Mouse (Mus musculus) layer of hippocampus, postnatal 10 days (tissue): Measurements from ENCODE around the gene Tmem191c. TPM values are rescaled to one million over a fixed set of nuclear protein-coding genes. Genes with fewer than 3 reads are reported as not detected.

Experiments used
- DNase-seq, 2 experiments: peaks; one replicate each; pipeline ENCODE4 v3.0.0; 2021; ENCODE audit warnings: low spot score in 2 of 2
- total RNA-seq, 2 experiments: library from RNA; stranded (reverse); gene quantifications; 2 replicates each; pipeline ENCODE4 v1.2.3; 2021

Gene Tmem191c
- total RNA-seq, 2 experiments from 2014 or later, result 103 to 127 TPM

GRCm38 (mm10) chr16:17261341-17261740 is 14.5 kb upstream of the Tmem191c start:
- DNase-seq, result no peak

GRCm38 (mm10) chr16:17266113-17266512 is 9.8 kb upstream of the Tmem191c start:
- DNase-seq, result no peak

GRCm38 (mm10) chr16:17267937-17268336 is 7.9 kb upstream of the Tmem191c start:
- DNase-seq, result no peak

GRCm38 (mm10) chr16:17269872-17270271 is 6.0 kb upstream of the Tmem191c start:
- no peak for DNase-seq

- peak in 1 of 2 experiments; percentile 50 for DNase-seq
Observed at GRCm38 (mm10) chr16:17271124-17271523, 4.8 kb upstream of the Tmem191c start.

- DNase-seq, result no peak
Observed at GRCm38 (mm10) chr16:17271856-17272255, 4.0 kb upstream of the Tmem191c start.

GRCm38 (mm10) chr16:17276164-17277151 is 581 bp downstream of the Tmem191c start:
- peak; percentile 94 to 96 for DNase-seq

GRCm38 (mm10) chr16:17277342-17278211 is 1.7 kb downstream of the Tmem191c start:
- peak; percentile 61 to 69 for DNase-seq

- DNase-seq, result no peak
Observed at GRCm38 (mm10) chr16:17280471-17280870, 4.6 kb downstream of the Tmem191c start.

- no peak for DNase-seq
Observed at GRCm38 (mm10) chr16:17283151-17283550, 7.3 kb downstream of the Tmem191c start.

GRCm38 (mm10) chr16:17287103-17287502 is 11.2 kb downstream of the Tmem191c start:
- no peak for DNase-seq

GRCm38 (mm10) chr16:17291016-17291415 is 15.1 kb downstream of the Tmem191c start:
- DNase-seq, result no peak

GRCm38 (mm10) chr16:17292751-17293150 is 16.9 kb downstream of the Tmem191c start:
- peak; percentile 75 to 78 for DNase-seq

- no peak for DNase-seq
Observed at GRCm38 (mm10) chr16:17300818-17301217, 24.9 kb downstream of the Tmem191c start.

GRCm38 (mm10) chr16:17303521-17304245 is 27.8 kb downstream of the Tmem191c start:
- no peak for DNase-seq

GRCm38 (mm10) chr16:17307461-17307860 is 31.6 kb downstream of the Tmem191c start:
- no peak for DNase-seq

GRCm38 (mm10) chr16:17309036-17309435 is 33.2 kb downstream of the Tmem191c start:
- no peak for DNase-seq

- no peak for DNase-seq
Observed at GRCm38 (mm10) chr16:17312531-17312930, 36.7 kb downstream of the Tmem191c start.

GRCm38 (mm10) chr16:17316554-17316953 is 40.7 kb downstream of the Tmem191c start:
- DNase-seq, result no peak

GRCm38 (mm10) chr16:17321481-17321880 is 45.6 kb downstream of the Tmem191c start:
- DNase-seq, result peak in 1 of 2 experiments; percentile 20

GRCm38 (mm10) chr16:17324745-17325144 is 48.9 kb downstream of the Tmem191c start:
- no peak for DNase-seq
